Mouse (Mus musculus) embryonic fibroblast, embryonic 13.5 days (primary cell): Measurements from ENCODE around the gene Ccdc162.

Source experiments
- CTCF ChIP-seq: IDR thresholded peaks from 2 replicates; pipeline ENCODE4 v1.5.1; 2011; ENCODE audit warnings: mild to moderate bottlenecking, control low read depth, low read length, moderate library complexity, borderline replicate concordance; ENCODE audit not compliant: insufficient read depth
- POLR2A ChIP-seq: IDR thresholded peaks from 2 replicates; pipeline ENCODE4 v1.6.1; 2011; ENCODE audit warnings: low read depth, mild to moderate bottlenecking, control low read depth, low read length, moderate library complexity

DNA sequence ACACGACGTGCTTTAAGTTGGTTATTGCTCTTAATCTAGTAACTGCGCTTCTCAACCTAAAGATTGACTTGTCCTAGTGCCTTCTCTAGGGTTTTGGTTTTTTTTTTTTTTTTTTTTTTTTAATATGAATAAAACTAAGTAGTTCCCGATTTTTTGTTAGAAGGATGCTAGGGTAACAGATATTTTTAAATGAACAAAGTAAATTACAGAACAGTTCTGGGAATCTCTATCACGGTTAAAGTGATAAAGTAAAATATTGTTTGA lies 196.1 kb downstream of the Ccdc162 start:
- TF ChIP-seq CTCF (no peak), POLR2A (no peak)
